Comparison of ENCODE assay signal across 9 mouse cellular contexts in genomic region chr14:33247623-33248022, GRCm38 (mm10). TPM values are rescaled to one million over a fixed set of nuclear protein-coding genes. Genes with fewer than 3 reads are reported as not detected.
DNase-seq lines count a peak whose midpoint lies in the region; ATAC-seq lines count a peak whose summit lies in the region.
"Had no signal": no experiment of that assay in that cellular context is flagged by ENCODE, and none has a peak within 500 bp of the region (broad histone marks: within the 10 kb centered on the region; RNA-seq: fewer than 3 reads in every experiment).

No protein-coding gene starts in this region.

- no peak overlapping the region for H3K27ac ChIP-seq in kidney, embryonic 14.5 days (ENCODE audit: low read depth, low read length)
- no peak overlapping the region for H3K27ac ChIP-seq in embryonic facial prominence, embryonic 11.5 days (replicated peaks; ENCODE audit: low read depth, low read length)
- H3K27ac ChIP-seq in limb, embryonic 13.5 days: no peak overlapping the region

- intact Hi-C loops in heart, postnatal 14 days (cut with DNase I): no loop called here

- H3K4me3 ChIP-seq in kidney, embryonic 14.5 days (ENCODE audit: low read length): no peak overlapping the region
- no peak overlapping the region for H3K4me3 ChIP-seq in embryonic facial prominence, embryonic 11.5 days (ENCODE audit: low read depth, low read length)
- no peak overlapping the region for H3K4me3 ChIP-seq in limb, embryonic 13.5 days

- H3K9me3 ChIP-seq in kidney, embryonic 14.5 days (ENCODE audit: control insufficient read depth, low read length): no peaks in the 10 kb centered on the region
- H3K9me3 ChIP-seq in embryonic facial prominence, embryonic 11.5 days (replicated peaks; ENCODE audit: control insufficient read depth, low read length): no peaks in the 10 kb centered on the region
- H3K9me3 ChIP-seq in limb, embryonic 13.5 days: no peaks in the 10 kb centered on the region

- ATAC-seq in kidney, embryonic 14.5 days (ENCODE audit: low FRiP score, low TSS enrichment): no peak
- no peak for ATAC-seq in embryonic facial prominence, embryonic 11.5 days (replicated peaks; ENCODE audit: insufficient number of reproducible peaks, low FRiP score, low TSS enrichment, low read depth)
- no peak for ATAC-seq in limb, embryonic 13.5 days (ENCODE audit: low FRiP score, low read depth)

- peak; percentile 45 for DNase-seq in kidney, adult 11 months
- DNase-seq in adrenal gland, adult 2 months: peak; percentile 87
- peak; percentile 60 for DNase-seq in embryonic facial prominence, embryonic 11.5 days (ENCODE audit: low spot score)
- peak; percentile 73 to 77 for DNase-seq in heart, postnatal 14 days
- peak; percentile 32 for DNase-seq in retina, embryonic 14.5 days (ENCODE audit: low spot score)
- no peak for DNase-seq in c-Kit-positive CD71-positive TER-119-positive erythroid progenitor cells, embryonic 14.5 days (ENCODE audit: low spot score)

- peaks cover 13% of the 10 kb centered on the region; the same call in 1 of the 2 replicates for H3K4me1 ChIP-seq in kidney, embryonic 14.5 days (ENCODE audit: control insufficient read depth, insufficient read depth, low read length)
- H3K4me1 ChIP-seq in embryonic facial prominence, embryonic 11.5 days (ENCODE audit: control insufficient read depth, insufficient read depth, low read length): peaks cover 4% of the 10 kb centered on the region; the same call in 1 of the 2 replicates
- peaks cover 26% of the 10 kb centered on the region for H3K4me1 ChIP-seq in limb, embryonic 13.5 days

- 21% methylated on average over 11 of the region's 11 CpGs for WGBS in kidney, embryonic 14.5 days
- 11% methylated on average over 11 of the region's 11 CpGs for WGBS in embryonic facial prominence, embryonic 11.5 days
- WGBS in limb, embryonic 13.5 days: 16% methylated on average over 11 of the region's 11 CpGs

- H3K9ac ChIP-seq in kidney, embryonic 14.5 days (ENCODE audit: low read depth, low read length): no peak overlapping the region
- H3K9ac ChIP-seq in embryonic facial prominence, embryonic 11.5 days (replicated peaks; ENCODE audit: low read length): no peak overlapping the region
- 0 out of 2 replicates have a peak overlapping the region, but pooled peaks have one; percentile 19 for H3K9ac ChIP-seq in limb, embryonic 13.5 days

- H3K4me2 ChIP-seq in kidney, embryonic 14.5 days (replicated peaks; ENCODE audit: low read depth, low read length): no peak overlapping the region
- no peak overlapping the region for H3K4me2 ChIP-seq in embryonic facial prominence, embryonic 11.5 days (ENCODE audit: low read depth, low read length)
- H3K4me2 ChIP-seq in limb, embryonic 13.5 days (replicated peaks): no peak overlapping the region

- H3K36me3 ChIP-seq in kidney, embryonic 14.5 days (ENCODE audit: control insufficient read depth, insufficient read depth, low read length): no peaks in the 10 kb centered on the region
- H3K36me3 ChIP-seq in embryonic facial prominence, embryonic 11.5 days (replicated peaks; ENCODE audit: control insufficient read depth, insufficient read depth, low read depth, low read length): no peaks in the 10 kb centered on the region
- H3K36me3 ChIP-seq in limb, embryonic 13.5 days: no peaks in the 10 kb centered on the region

- H3K27me3 ChIP-seq in kidney, embryonic 14.5 days (ENCODE audit: control insufficient read depth, insufficient read depth, low read length): peaks cover 3% of the 10 kb centered on the region; the same call in 1 of the 2 replicates
- H3K27me3 ChIP-seq in embryonic facial prominence, embryonic 11.5 days (ENCODE audit: control insufficient read depth, insufficient read depth, low read length): peaks cover 4% of the 10 kb centered on the region; the same call in 1 of the 2 replicates
- peaks cover 33% of the 10 kb centered on the region for H3K27me3 ChIP-seq in limb, embryonic 13.5 days

RNA-seq across cellular contexts. Expression of gene Arhgap22, which starts 33.8 kb away (rescaled TPM):
- 1.1 and 2.6 TPM in 2 replicates for polyA plus RNA-seq in kidney, embryonic 14.5 days (2014; fragmentation: Nextera tagmentation; extraction: Ambion mirVana)
- 1 to 10 TPM; 5.5 to 8.9 TPM for total RNA-seq in adrenal gland, adult 2 months (2021)
- 7.2 and 9.5 TPM in 2 replicates for polyA plus RNA-seq in adrenal gland, adult 2 months (2012; rRNA removed)
- polyA plus RNA-seq in embryonic facial prominence, embryonic 11.5 days (2014; fragmentation: Nextera tagmentation; extraction: Ambion mirVana): 2.6 and 3.2 TPM in 2 replicates
- 1 to 10 TPM in 1 of 2 experiments, under 1 TPM in 1; 0.95 to 1.0 TPM for total RNA-seq in heart, postnatal 14 days (2021)
- 4.3 and 7.7 TPM in 2 replicates for polyA plus RNA-seq in limb, embryonic 13.5 days (2015; fragmentation: Nextera tagmentation; extraction: Ambion mirVana)
- total RNA-seq: MEL had no signal
